Mouse (Mus musculus): ENCODE measurements around the gene Pik3ap1. TPM values are rescaled to one million over a fixed set of nuclear protein-coding genes. Genes with fewer than 3 reads are reported as not detected.
"Not testable (repeated sequence)": the region's sequence is repeated elsewhere in the genome, so short reads cannot be mapped to it uniquely, and the experiment has no call there.

Gene Pik3ap1
- total RNA-seq (2015) (26.5 and 30.5 TPM in 2 replicates), total RNA-seq (2017) (23.5 and 24.4 TPM in 2 replicates)

- peak; percentile 71 for ATAC-seq (replicated peaks; ENCODE audit: poor library complexity)
Observed at GRCm38 (mm10) chr19:41384922-41385508, at the start of gene Pik3ap1. Pik3ap1 (minus strand) TSS chr19:41385102.

GRCm38 (mm10) chr19:41431512-41432164 lies 46.7 kb upstream of the Pik3ap1 start:
- not testable (repeated sequence) for ATAC-seq (replicated peaks; ENCODE audit: poor library complexity)

GRCm38 (mm10) chr19:41425927-41426772 lies 41.2 kb upstream of the Pik3ap1 start:
- not testable (repeated sequence) for ATAC-seq (replicated peaks; ENCODE audit: poor library complexity)

- ATAC-seq (replicated peaks; ENCODE audit: poor library complexity): peak; percentile 58
Observed at GRCm38 (mm10) chr19:41421264-41421663, 36.4 kb upstream of the Pik3ap1 start.

- ATAC-seq (replicated peaks; ENCODE audit: poor library complexity): no peak
Observed at GRCm38 (mm10) chr19:41418786-41419185, 33.9 kb upstream of the Pik3ap1 start.

- peak; percentile 68 for ATAC-seq (replicated peaks; ENCODE audit: poor library complexity)
Observed at GRCm38 (mm10) chr19:41417995-41418394, 33.1 kb upstream of the Pik3ap1 start.

- no peak for ATAC-seq (replicated peaks; ENCODE audit: poor library complexity)
Observed at GRCm38 (mm10) chr19:41416201-41416600, 31.3 kb upstream of the Pik3ap1 start.

GRCm38 (mm10) chr19:41402603-41403002 lies 17.7 kb upstream of the Pik3ap1 start:
- ATAC-seq (replicated peaks; ENCODE audit: poor library complexity): peak; percentile 95

- ATAC-seq (replicated peaks; ENCODE audit: poor library complexity): no peak
Observed at GRCm38 (mm10) chr19:41390856-41391255, 6.0 kb upstream of the Pik3ap1 start.

- ATAC-seq (replicated peaks; ENCODE audit: poor library complexity): no peak
Observed at GRCm38 (mm10) chr19:41389351-41389750, 4.4 kb upstream of the Pik3ap1 start.

- ATAC-seq (replicated peaks; ENCODE audit: poor library complexity): no peak
Observed at GRCm38 (mm10) chr19:41388242-41388641, 3.3 kb upstream of the Pik3ap1 start.

- no peak for ATAC-seq (replicated peaks; ENCODE audit: poor library complexity)
Observed at GRCm38 (mm10) chr19:41387262-41387661, 2.4 kb upstream of the Pik3ap1 start.

- peak; percentile 43 for ATAC-seq (replicated peaks; ENCODE audit: poor library complexity)
Observed at GRCm38 (mm10) chr19:41384406-41384851, 473 bp downstream of the Pik3ap1 start.

GRCm38 (mm10) chr19:41382391-41382978 lies 2.4 kb downstream of the Pik3ap1 start:
- 0 out of 2 replicates have a peak, but pooled peaks have one; percentile 37 for ATAC-seq (replicated peaks; ENCODE audit: poor library complexity)

- ATAC-seq (replicated peaks; ENCODE audit: poor library complexity): no peak
Observed at GRCm38 (mm10) chr19:41381581-41382239, 3.2 kb downstream of the Pik3ap1 start.

GRCm38 (mm10) chr19:41379195-41379594 lies 5.7 kb downstream of the Pik3ap1 start:
- ATAC-seq (replicated peaks; ENCODE audit: poor library complexity): no peak

- ATAC-seq (replicated peaks; ENCODE audit: poor library complexity): no peak
Observed at GRCm38 (mm10) chr19:41375791-41376190, 9.1 kb downstream of the Pik3ap1 start.

- ATAC-seq (replicated peaks; ENCODE audit: poor library complexity): no peak
Observed at GRCm38 (mm10) chr19:41375096-41375495, 9.8 kb downstream of the Pik3ap1 start.

- no peak for ATAC-seq (replicated peaks; ENCODE audit: poor library complexity)
Observed at GRCm38 (mm10) chr19:41374658-41375057, 10.2 kb downstream of the Pik3ap1 start.

- peak; percentile 22; the same call in 1 of the 2 replicates for ATAC-seq (replicated peaks; ENCODE audit: poor library complexity)
Observed at GRCm38 (mm10) chr19:41372322-41372721, 12.6 kb downstream of the Pik3ap1 start.

All from megakaryocyte progenitor cell, adult 5-6 weeks (primary cell).